Mouse (Mus musculus): ENCODE results near the gene Dock7. TPM values are rescaled to one million over a fixed set of nuclear protein-coding genes. Genes with fewer than 3 reads are reported as not detected.

Dock7 gene
- polyA plus RNA-seq (2012; rRNA removed) = 25.7 and 38.0 TPM in 2 replicates

GRCm38 (mm10) chr4:99120211-99121122 is at the start of gene Dock7:
Dock7 (minus strand) TSS chr4:99120915.
- peak; percentile 81 for DNase-seq
- peak within 1 kb of the TSS; percentile 87 for H3K4me3 ChIP-seq (replicated peaks; ENCODE audit: extremely low read depth, low read depth, low read length)
- WGBS = under 1% methylated on average over 103 of the region's 117 CpGs
- TF ChIP-seq CTCF (IDR thresholded peaks at IDR 0.05; ENCODE audit: insufficient read depth, low read length) (no peak), POLR2A (IDR thresholded peaks at IDR 0.05; ENCODE audit: borderline replicate concordance, extremely low read depth, low read depth, low read length) (no peak)
- peaks cover 7% of the 10 kb centered on the region for H3K4me1 ChIP-seq (ENCODE audit: control insufficient read depth, insufficient read depth, low read length)

GRCm38 (mm10) chr4:99168869-99169268 is 48.2 kb upstream of the Dock7 start:
- 86% methylated on average over 5 of the region's 5 CpGs for WGBS
- no peak overlapping the region for H3K4me3 ChIP-seq (replicated peaks; ENCODE audit: extremely low read depth, low read depth, low read length)
- H3K4me1 ChIP-seq (ENCODE audit: control insufficient read depth, insufficient read depth, low read length) = no peaks in the 10 kb centered on the region
- TF ChIP-seq CTCF (IDR thresholded peaks at IDR 0.05; ENCODE audit: insufficient read depth, low read length) (no peak), POLR2A (IDR thresholded peaks at IDR 0.05; ENCODE audit: borderline replicate concordance, extremely low read depth, low read depth, low read length) (no peak)
- no peak for DNase-seq

GRCm38 (mm10) chr4:99163547-99163946 is 42.8 kb upstream of the Dock7 start:
- TF ChIP-seq POLR2A (IDR thresholded peaks at IDR 0.05; ENCODE audit: borderline replicate concordance, extremely low read depth, low read depth, low read length) = no peak
- TF ChIP-seq CTCF (IDR thresholded peaks at IDR 0.05; ENCODE audit: insufficient read depth, low read length) = no peak
- 16% methylated on average over 4 of the region's 4 CpGs for WGBS
- no peak for DNase-seq
- peaks cover 4% of the 10 kb centered on the region for H3K4me1 ChIP-seq (ENCODE audit: control insufficient read depth, insufficient read depth, low read length)
- no peak overlapping the region for H3K4me3 ChIP-seq (replicated peaks; ENCODE audit: extremely low read depth, low read depth, low read length)

- no peak for DNase-seq
- Histone ChIP-seq H3K4me3 (replicated peaks; ENCODE audit: extremely low read depth, low read depth, low read length) (no peak overlapping the region), H3K4me1 (ENCODE audit: control insufficient read depth, insufficient read depth, low read length) (peaks cover 4% of the 10 kb centered on the region)
- TF ChIP-seq POLR2A (IDR thresholded peaks at IDR 0.05; ENCODE audit: borderline replicate concordance, extremely low read depth, low read depth, low read length) = no peak
- no peak for TF ChIP-seq CTCF (IDR thresholded peaks at IDR 0.05; ENCODE audit: insufficient read depth, low read length)
- WGBS = 43% methylated on average over 9 of the region's 9 CpGs
These were observed 42.3 kb upstream of the Dock7 start for GRCm38 (mm10) chr4:99163001-99163400.

GRCm38 (mm10) chr4:99161457-99161971 is 40.8 kb upstream of the Dock7 start:
- DNase-seq = no peak
- 12% methylated on average over 6 of the region's 6 CpGs for WGBS
- Histone ChIP-seq H3K4me1 (ENCODE audit: control insufficient read depth, insufficient read depth, low read length) (peaks cover 4% of the 10 kb centered on the region), H3K4me3 (replicated peaks; ENCODE audit: extremely low read depth, low read depth, low read length) (no peak overlapping the region)
- TF ChIP-seq CTCF (IDR thresholded peaks at IDR 0.05; ENCODE audit: insufficient read depth, low read length) (no peak), POLR2A (IDR thresholded peaks at IDR 0.05; ENCODE audit: borderline replicate concordance, extremely low read depth, low read depth, low read length) (no peak)

- TF ChIP-seq POLR2A (IDR thresholded peaks at IDR 0.05; ENCODE audit: borderline replicate concordance, extremely low read depth, low read depth, low read length) (no peak), CTCF (IDR thresholded peaks at IDR 0.05; ENCODE audit: insufficient read depth, low read length) (no peak)
- no peak for DNase-seq
- 78% methylated on average over 5 of the region's 5 CpGs for WGBS
- Histone ChIP-seq H3K4me3 (replicated peaks; ENCODE audit: extremely low read depth, low read depth, low read length) (no peak overlapping the region), H3K4me1 (ENCODE audit: control insufficient read depth, insufficient read depth, low read length) (peaks cover 4% of the 10 kb centered on the region)
These were observed 40.2 kb upstream of the Dock7 start for GRCm38 (mm10) chr4:99160899-99161298.

GRCm38 (mm10) chr4:99160414-99160813 is 39.7 kb upstream of the Dock7 start:
- TF ChIP-seq POLR2A (IDR thresholded peaks at IDR 0.05; ENCODE audit: borderline replicate concordance, extremely low read depth, low read depth, low read length) (no peak), CTCF (IDR thresholded peaks at IDR 0.05; ENCODE audit: insufficient read depth, low read length) (no peak)
- no peak for DNase-seq
- peaks cover 4% of the 10 kb centered on the region for H3K4me1 ChIP-seq (ENCODE audit: control insufficient read depth, insufficient read depth, low read length)
- H3K4me3 ChIP-seq (replicated peaks; ENCODE audit: extremely low read depth, low read depth, low read length) = no peak overlapping the region
- WGBS = 31% methylated on average over 3 of the region's 3 CpGs

- H3K4me3 ChIP-seq (replicated peaks; ENCODE audit: extremely low read depth, low read depth, low read length) = no peak overlapping the region
- no peak for DNase-seq
- TF ChIP-seq POLR2A (IDR thresholded peaks at IDR 0.05; ENCODE audit: borderline replicate concordance, extremely low read depth, low read depth, low read length) = no peak
- peaks cover 4% of the 10 kb centered on the region for H3K4me1 ChIP-seq (ENCODE audit: control insufficient read depth, insufficient read depth, low read length)
- 80% methylated on average over 5 of the region's 5 CpGs for WGBS
These were observed 37.8 kb upstream of the Dock7 start for GRCm38 (mm10) chr4:99158495-99158894.

- Histone ChIP-seq H3K4me1 (ENCODE audit: control insufficient read depth, insufficient read depth, low read length) (peaks cover 8% of the 10 kb centered on the region), H3K4me3 (replicated peaks; ENCODE audit: extremely low read depth, low read depth, low read length) (no peak overlapping the region)
- no peak for DNase-seq
- TF ChIP-seq POLR2A (IDR thresholded peaks at IDR 0.05; ENCODE audit: borderline replicate concordance, extremely low read depth, low read depth, low read length) = no peak
- TF ChIP-seq CTCF (IDR thresholded peaks at IDR 0.05; ENCODE audit: insufficient read depth, low read length) = no peak
- 64% methylated on average over 11 of the region's 11 CpGs for WGBS
These were observed 36.1 kb upstream of the Dock7 start for GRCm38 (mm10) chr4:99156641-99157307.
